Mouse (Mus musculus): ENCODE measurements around the gene Ldoc1.

Gene Ldoc1

DNA sequence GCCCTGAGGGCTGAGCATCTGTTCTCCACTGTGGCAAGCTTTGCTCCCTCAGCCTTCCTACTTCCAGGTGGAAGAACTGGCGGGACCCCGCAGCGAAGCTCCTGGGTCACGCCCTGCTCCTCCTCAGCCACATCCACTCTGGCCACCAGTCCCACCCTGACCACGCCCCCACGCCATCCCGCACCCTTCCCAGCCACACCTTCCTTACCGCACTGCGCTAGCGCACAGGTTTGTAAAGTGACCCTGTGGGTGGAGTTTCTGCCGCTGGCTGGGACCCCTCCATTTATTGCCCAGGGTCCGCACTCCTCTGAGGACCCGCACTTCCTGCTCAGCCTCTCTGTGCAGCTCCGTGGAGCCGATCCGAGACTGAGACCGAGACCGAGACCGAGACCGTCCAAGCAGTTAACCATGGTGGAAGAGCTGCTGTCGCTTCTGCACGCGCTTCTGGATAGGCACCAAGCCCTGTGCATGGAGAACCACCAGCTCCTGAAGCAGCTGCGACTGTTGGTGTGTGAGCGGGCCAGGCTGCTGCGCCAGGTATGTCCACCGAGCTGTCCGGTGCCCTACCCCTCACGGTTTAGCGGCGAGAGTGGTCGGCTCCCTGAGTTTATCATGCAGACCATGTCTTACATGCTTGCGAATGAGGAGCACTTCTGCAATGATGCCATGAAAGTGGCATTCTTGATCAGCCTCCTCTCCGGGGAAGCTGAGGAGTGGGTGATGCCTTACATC is at the start of gene Ldoc1:
Ldoc1 (plus strand) TSS at position 196 of the 732 bp plus-strand sequence.
- no peak for DNase-seq

- no peak for DNase-seq
Measured at GRCm38 (mm10) chrX:61710131-61710530, 834 bp downstream of the Ldoc1 start.

DNA sequence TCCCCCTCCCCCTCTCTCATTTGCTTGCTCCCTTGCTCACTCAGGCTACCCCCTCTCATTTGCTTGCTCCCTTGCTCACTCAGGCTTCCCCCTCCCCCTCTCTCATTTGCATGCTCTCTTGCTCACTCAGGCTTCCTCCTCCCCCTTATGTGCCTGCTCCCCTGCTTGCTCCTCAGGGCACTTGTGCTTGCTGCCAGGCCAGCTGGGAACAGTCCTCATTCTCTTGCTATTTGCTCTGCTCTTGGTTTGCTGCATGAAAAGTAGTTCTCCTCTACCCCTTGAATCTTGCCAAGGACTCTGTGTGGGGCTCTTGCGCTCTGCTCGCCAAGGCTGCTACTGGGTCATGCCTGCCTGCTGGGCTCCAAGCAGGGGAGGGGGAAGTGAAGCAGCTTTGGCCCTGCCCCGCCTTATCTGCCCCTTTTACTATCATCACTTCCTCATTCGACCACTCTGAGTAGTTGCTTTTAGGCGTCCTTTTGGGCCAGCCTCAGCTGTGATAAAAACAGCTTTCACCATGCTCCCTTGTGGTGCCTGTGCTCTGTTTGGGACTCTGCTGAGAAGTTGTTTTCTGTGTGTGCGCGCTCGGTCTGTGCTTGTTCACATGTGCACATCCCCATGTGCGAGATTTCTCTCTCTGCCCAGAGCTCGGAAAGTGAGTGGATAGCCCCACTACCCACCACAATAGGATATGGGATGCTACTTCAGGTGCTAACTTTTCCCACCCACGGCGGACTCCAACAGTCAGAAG is 13.2 kb downstream of the Ldoc1 start:
- no peak for DNase-seq

GRCm38 (mm10) chrX:61723029-61723980 is 14.0 kb downstream of the Ldoc1 start:
- no peak for DNase-seq

GRCm38 (mm10) chrX:61727516-61728310 is 18.4 kb downstream of the Ldoc1 start:
- no peak for DNase-seq
